Mouse (Mus musculus): ENCODE measurements around the gene Nkg7.

The Nkg7 gene

DNA sequence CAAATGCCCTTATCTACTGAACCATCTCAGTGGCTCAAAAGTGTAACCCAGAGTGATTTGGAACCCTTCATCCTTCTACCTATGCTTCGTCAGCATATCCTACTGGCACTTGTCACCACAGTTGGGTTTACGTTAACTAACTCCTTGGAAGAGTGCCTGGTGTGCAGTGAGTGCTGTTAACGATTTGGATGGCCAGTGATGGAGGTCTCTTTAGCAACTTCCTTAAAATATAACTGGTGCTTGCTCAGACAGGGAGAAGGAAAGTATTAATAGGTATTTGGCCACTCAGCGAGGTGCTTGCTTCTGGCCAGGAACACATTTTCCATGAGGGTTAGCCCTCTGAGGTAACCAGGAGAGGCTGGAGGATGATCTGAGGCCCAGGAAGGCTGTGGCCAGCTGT lies 10.9 kb downstream of the Nkg7 start:
- DNase-seq (ENCODE audit: low spot score), result no peak

DNA sequence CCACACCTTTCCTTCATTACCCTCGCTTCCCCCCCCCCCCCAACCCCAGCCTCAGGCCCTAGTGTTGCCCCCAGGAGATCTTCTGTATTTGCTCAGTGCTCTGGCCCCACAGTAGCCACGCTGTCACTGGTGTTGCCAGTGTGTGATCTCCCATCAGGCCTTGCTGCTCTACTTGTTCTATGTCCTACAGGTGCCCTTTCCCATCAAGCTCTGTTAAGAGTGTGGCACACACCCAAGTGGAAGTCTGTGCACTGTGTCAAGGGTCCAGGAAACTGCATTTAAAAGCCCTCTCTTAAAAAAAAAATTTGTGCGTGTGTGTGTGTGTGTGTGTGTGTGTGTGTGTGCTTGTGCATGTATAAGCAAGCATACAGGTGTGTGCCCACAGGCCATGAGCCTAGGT lies 11.4 kb downstream of the Nkg7 start:
- DNase-seq (ENCODE audit: low spot score), result no peak

DNA sequence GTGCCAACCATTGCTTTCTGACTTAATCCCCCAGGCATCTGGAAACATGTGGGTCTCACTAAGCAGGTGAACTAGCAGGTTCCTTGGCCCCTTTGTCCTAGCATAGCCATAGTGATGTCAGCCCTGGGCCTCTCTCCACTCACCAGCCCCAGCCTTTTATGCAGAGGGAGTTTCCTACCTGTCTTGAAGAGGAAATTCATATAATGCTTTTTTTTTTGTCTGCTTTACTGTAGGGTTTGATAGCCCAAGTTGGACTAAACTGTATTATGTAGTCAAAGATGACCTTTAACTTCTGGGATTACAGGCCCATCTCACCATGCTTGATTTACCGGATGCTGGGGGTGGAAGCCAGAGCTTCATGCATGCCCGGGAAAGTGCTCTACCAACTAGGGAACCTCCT lies 12.9 kb downstream of the Nkg7 start:
- DNase-seq (ENCODE audit: low spot score), result no peak

DNA sequence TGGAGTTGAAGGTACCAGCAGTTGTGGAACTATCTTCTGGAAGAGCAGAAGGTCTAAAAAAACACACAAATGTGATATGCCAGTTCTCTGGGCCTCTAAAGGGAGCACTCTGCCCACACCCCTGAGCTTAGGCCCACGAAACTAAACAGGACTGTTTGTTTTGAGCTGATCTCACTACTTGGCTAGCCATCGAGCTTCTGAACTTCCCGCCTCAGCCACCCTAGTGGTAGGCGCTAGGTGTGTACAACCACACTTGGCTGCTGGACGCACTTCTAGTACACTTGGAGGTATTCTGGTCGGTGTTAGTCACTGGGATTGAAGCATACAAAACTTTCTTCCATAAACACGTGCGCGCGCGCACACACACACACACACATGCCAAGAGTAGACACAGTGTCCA lies 14.9 kb downstream of the Nkg7 start:
- DNase-seq (ENCODE audit: low spot score), result no peak

DNA sequence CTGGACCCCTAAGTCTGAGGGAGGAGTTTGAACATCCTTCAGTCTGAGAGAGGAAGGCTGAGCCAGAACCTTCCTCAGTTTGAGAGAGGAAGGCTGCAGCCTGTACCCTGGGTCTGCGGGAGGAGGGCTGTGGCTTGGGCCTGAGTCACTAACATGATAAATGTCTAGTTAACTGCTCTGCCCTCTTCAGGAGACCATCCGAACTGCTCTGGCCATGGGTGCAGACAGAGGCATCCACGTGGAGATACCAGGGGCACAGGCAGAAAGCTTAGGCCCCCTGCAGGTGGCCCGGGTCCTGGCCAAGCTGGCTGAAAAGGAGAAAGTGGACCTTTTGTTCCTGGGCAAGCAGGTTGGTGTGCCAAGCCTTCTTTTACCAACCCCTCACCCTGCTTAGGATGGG lies 15.7 kb downstream of the Nkg7 start:
- no peak for DNase-seq (ENCODE audit: low spot score)

DNA sequence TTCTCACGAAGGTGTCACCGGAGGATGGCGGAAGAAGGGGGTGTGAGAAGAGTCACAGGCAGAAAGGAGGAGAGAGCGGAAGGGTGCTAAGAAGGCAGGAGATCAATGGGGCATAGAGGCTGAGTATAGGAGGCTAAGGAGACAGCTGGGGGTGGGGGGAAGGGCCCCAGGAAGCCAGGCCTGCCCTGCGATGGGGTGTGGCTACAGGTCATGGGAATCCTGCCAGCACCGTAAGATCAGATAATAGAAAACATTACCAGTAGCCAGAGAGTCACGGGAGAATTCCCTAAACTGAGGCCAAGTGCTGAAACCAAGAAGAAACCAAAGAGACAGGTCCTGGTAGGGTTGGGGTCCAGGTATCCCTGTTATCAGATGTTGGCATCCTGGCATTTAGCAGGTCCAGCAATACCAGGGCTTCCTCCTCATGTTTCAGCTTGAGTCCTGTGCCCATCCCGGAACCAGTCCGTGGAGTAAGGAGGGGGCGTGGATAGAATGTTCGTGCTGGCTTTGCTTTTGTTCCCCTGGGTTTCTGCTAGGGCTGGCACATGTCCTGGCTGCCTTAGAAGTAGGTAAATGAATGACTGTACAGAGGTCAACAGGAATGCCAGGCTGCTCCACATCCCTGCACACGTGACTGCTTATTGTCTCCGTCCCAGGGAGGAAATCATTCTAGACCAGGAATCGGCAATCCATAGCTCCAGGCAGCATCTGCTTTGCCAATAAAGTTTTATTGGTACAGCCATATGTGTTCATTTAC lies 16.9 kb downstream of the Nkg7 start:
- no peak for DNase-seq (ENCODE audit: low spot score)

DNA sequence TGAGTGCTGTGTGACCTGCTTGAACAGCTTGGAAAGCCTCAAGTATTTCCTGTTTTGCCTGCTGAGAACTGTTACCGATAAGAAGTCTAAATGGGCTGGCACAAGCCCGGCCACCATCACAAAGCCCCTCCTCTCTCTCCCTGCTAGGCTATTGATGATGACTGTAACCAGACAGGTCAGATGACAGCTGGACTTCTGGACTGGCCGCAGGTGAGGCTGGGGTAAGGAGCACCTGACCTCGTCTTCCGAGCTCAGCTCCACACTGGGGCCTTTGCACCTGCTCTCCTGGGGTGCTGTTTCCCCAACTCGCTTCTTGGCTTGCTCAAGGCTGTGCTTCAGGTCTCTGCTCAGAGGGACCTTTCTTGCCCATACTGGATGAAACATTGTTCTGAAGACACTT lies 17.5 kb downstream of the Nkg7 start:
- no peak for DNase-seq (ENCODE audit: low spot score)

DNA sequence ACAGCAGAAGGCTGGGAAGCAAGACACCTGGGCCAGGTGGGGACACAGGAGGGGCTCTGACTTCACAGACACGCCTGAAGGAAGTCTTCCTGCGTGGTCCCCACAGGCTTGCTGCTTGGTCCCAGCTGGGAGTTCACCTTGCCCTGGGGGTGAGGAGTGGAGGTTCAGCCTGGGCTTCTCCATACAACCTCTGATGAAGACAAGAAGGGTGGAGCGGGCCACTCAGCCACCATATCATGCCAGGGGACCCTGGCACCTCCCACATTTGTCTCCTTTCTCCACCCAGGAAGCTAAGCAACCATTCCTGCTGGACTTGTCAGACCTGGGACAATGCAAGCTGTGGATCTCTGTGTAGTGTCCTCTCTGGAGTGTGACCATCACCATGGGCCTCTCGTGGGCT lies 26.0 kb downstream of the Nkg7 start, which contains the start of gene Vsig10l:
Gene Vsig10l (plus strand): TSS at position 301 of the 400 bp plus-strand sequence.
- DNase-seq (ENCODE audit: low spot score), result no peak

DNA sequence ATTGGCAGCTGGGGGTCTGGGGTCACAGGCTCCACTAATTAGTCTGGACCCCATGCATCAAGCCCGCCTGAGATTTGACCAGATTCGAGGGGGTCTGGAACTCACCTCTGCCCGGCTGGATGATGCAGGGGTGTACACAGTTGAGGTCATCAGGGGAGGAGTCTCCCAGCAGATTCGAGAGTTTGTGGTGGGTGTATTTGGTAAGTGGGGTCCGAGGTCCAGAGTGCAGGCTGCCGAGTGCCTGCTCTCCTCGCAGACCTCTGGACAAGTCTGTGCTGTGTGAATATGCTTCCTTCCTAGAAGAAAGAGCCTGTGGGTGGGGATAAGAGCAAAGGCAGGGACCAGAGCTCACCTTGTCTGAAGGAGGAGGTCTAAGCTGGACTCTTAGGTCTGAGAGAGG lies 27.1 kb downstream of the Nkg7 start:
- no peak for DNase-seq (ENCODE audit: low spot score)

DNA sequence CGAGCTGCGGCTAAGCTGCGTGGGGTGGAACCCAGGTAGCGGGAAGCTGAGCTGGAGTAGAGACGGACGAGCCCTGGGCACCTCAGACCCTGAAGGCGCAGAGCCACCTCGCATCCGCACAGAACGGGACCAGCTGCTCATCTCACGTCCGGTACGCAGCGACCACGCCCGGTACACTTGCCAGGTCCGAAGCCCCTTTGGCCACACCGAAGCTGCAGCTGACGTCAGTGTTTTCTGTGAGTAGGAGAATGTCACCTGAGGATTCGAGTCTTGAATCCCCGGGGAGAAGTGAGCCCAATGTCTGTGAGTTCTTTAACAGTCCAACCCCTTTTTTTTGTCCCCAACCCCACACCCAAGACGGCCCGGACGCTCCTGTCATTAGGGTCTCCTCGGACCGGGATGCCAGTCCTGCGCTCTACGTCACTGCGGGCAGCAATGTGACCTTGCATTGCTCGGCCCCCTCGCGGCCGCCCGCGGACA lies 28.0 kb downstream of the Nkg7 start:
- no peak for DNase-seq (ENCODE audit: low spot score)

DNA sequence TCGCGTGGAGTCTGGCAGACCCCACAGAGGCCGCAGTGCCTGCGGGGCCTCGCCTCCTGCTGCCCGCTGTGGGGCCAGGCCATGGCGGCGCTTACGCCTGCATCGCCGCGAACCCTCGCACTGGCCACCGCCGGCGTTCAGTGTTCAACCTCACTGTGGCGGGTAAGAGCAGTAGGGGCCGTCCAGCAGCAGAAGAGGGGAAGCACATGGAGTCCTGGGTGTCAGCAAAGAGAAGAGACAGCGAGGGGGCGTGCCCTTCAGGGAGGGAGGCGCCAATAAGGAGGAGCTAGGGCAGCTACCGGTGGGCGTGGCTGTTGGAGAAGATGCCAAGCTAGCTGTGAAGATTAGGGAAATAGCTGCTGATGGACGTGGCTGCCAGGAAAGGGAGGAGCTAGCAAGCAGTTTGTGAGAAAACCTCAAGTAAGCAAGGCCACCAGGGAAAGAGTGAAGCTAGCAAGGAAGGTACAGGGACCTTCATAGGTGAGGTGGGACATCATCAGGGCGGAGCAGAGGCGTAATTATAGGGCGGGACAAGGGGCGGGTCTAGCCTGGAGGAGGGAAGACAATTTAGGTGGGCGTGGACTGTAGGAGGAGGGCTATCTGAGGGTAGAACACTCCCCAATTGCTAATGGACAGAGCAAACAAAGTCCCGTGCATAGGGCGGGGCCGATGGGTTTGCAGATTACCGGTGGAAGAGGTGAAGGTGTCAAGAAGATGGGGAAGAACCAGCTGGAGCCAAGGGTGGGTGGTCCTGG lies 28.6 kb downstream of the Nkg7 start:
- no peak for DNase-seq (ENCODE audit: low spot score)

DNA sequence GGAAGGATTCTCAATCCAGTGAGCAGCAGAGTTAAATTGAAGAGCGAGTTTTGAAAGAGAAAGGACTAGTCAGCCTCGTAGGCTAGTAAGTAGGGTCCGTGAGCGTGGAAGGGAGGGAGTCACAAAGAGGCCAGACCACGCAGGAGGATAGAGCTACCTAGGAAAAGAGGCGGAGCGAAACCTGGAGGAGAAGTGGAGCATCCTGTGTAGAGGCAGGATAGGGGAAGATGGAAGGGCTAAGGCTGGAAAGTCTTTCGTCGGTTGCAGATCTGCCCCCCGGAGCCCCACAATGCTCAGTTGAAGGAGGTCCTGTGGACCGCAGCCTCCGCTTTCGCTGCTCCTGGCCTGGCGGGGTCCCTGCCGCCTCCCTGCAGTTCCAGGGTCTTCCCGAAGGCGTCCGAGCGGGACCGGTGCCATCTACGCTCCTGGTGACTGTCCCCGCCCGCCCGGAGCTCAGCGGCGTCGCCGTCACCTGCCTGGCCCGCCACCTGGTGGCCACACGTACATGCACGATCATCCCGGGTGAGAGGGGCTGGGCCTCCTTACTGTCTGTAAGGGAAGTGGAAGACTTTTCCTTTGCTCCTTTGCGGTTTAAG lies 29.3 kb downstream of the Nkg7 start:
- DNase-seq (ENCODE audit: low spot score), result no peak

DNA sequence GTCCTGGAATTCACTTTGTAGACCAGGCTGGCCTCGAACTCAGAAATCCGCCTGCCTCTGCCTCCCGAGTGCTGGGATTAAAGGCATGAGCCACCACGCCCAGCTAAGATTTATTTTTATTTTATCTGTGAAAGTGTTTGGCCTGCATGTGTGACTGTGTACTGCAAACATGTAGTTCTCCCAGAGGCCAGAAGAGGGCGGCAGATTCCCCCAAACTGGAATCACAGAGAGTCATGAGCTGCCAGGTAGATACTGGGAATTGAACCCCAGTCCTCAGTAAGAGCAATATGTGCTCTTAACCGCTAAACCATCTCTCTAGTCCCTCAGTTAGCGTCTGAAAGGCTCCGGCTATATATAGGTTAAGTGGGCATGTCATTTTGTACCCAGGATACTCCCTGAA lies 33.5 kb downstream of the Nkg7 start:
- DNase-seq (ENCODE audit: low spot score), result no peak

DNA sequence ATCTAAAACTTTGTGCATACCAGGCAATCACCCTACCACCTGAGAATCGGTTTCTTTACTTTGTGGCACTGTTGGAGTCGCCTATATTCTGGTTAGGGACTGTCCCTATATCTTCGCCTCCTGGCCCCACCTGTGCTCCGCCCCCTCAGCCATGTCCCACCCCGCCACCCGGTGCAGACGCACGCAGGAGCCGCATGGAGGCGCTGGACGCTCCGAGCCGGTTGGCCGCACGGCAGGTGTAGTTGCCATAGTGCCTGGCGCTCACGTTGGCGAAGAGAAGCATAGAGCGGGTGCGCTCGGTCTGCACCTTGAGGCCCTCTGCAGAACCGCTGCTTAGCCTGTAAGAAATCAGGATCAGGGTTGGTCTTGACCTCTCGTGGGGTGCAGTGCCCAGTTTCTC lies 38.8 kb downstream of the Nkg7 start:
- no peak for DNase-seq (ENCODE audit: low spot score)

DNA sequence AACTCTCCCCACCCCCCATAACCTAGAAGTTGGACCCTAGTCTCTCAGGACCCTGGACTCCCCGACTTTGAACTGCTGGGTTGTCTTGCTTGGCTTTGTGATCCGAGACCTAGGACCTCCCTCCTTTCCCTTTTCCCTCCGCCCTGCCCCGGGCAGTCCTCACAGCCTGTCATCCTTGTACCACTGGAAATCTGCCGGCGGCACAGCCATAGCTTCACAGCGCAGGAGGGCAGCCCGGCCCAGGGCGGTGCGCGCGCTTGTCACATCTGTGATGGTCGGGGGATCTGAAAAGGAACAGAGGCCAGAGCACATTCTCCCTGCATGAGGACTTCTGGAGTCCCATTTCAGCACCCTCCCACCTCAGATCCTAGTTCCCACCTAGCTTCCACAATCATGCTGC lies 39.5 kb downstream of the Nkg7 start:
- no peak for DNase-seq (ENCODE audit: low spot score)

DNA sequence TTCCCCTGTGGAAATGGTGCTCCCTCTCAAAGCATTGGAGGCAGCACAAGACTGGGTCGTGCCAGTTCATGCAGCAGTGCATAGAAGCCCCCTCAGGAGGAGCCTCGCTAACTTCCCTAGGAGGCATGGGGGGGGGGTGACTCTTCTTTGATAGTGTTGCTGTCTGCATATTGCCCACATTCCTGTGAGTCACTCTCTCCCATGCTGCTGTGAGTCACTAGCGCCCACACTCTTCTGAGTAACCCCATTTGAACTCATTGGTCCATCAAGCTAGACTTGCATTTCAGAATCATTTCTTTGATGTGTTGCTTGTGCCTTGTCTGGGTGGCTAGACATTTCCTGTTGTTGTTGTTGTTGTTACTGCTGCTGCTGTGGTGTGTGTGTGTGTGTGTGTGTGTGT lies 44.3 kb downstream of the Nkg7 start:
- no peak for DNase-seq (ENCODE audit: low spot score)

DNA sequence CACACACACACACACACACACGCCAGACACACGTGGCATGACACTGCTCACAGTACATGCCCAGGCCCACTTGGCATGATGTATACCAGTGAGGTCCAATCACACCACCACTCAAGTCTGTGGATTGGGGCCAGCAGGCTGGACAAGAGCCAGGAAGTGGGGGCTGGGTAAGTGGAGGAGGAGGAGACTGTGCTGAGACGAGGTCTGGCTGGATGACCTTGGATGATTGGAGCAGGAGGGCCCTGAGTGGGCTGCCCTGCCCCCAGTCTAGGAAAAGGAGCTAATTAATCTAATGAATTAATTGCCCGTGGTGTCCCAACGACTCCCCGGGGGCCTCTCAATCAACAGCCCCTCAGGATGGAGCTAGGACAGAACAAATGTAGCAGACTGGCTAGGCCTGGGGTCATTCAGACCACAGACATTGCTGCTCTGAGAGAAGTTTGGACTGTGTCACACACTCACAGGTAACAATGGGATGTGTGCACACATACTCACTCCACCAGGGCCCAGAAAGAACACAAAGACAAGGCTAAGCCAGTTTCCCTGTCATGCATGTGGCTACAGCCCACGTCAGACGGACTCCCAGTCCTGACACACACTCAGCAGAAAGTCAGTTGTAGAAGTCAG lies 45.3 kb downstream of the Nkg7 start:
- no peak for DNase-seq (ENCODE audit: low spot score)

DNA sequence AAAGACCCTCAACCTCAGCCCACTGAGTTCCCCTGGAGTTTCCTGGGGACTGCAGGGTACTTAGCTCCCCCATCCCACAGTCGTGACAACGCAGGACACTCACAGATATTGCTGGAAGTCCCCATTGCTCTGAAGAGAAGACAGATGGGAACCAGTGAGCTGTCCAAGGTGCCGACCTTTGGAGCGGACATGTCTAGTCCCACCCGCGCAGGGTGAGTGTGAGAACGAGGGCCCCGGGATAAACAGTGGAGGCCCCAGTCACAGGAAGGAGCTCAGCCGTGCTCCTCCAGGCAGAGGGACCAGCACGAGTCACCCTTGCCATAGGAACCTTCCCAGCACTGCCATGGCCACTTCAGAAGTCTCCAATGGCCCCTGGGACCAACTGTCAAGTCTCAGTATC lies 46.4 kb downstream of the Nkg7 start:
- no peak for DNase-seq (ENCODE audit: low spot score)
